Mouse (Mus musculus) brain, embryonic 14.5 days (tissue): ENCODE results near the gene Tle6.
A peak's percentile ranks its signal among the peaks of the same experiment; 100 is the strongest.

ENCODE experiments used
- CTCF ChIP-seq: fragments of 200-500 bp; IDR thresholded peaks from 2 replicates; pipeline ENCODE4 v1.5.1; 2012; ENCODE audit warnings: inconsistent platforms, mild to moderate bottlenecking, moderate library complexity, borderline replicate concordance; ENCODE audit not compliant: insufficient read depth, insufficient read length; ENCODE audit errors: extremely low read depth
- POLR2A ChIP-seq: fragments of 200-500 bp; IDR thresholded peaks from 2 replicates; pipeline ENCODE4 v1.6.1; 2012; ENCODE audit warnings: mild to moderate bottlenecking, inconsistent platforms, borderline replicate concordance; ENCODE audit not compliant: poor library complexity, insufficient read depth, insufficient read length, severe bottlenecking; ENCODE audit errors: extremely low read depth

GRCm38 (mm10) chr10:81643449-81644055, 42.7 kb upstream of the Tle6 start:
- TF ChIP-seq CTCF (peak; percentile 56; the same call in 1 of the 2 replicates), POLR2A (peak; percentile 92)
